Mouse (Mus musculus) lung, adult 2 months (tissue): ENCODE results near the gene Lyzl6.

Source experiments
- CTCF ChIP-seq: fragments of 200-500 bp; IDR thresholded peaks from 2 replicates; pipeline ENCODE4 v1.5.1; 2011; ENCODE audit warnings: mild to moderate bottlenecking, low read length, control low read depth; ENCODE audit not compliant: insufficient read depth
- POLR2A ChIP-seq: fragments of 200-500 bp; IDR thresholded peaks from 2 replicates; pipeline ENCODE4 v1.6.1; 2011; ENCODE audit warnings: low read depth, mild to moderate bottlenecking, control low read depth, low read length, borderline replicate concordance; ENCODE audit errors: extremely low read depth

DNA sequence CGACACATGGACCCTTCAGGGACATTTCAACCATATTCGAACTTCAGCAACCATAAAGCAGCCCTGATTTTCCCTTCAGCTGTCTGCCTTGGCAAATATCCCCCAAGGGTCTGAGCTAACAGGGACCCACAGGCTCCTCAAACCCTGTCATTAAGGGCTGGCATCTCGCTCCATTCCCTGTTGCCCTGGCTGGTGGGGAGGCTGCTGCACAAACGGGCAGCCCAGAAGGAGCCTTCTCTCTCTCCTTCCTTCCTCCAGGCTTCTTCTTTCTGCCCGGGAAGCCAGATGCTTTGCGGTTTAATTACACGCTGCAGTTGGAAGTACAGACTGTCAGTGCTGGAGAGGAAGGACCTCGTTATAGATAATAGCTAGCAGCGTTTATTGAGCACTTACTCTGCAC is 4.5 kb upstream of the Lyzl6 start:
- TF ChIP-seq POLR2A: no peak
- no peak for TF ChIP-seq CTCF
